Mouse (Mus musculus): Measurements from ENCODE around the gene Tbp.

- TF ChIP-seq TAL1 (IDR thresholded peaks at IDR 0.05; ENCODE audit: low read length) (no peak), GATA1 (IDR thresholded peaks at IDR 0.05; ENCODE audit: low read length) (no peak)
These were observed 18.5 kb downstream of the Tbp start for GRCm38 (mm10) chr17:15518186-15518585.
